Mouse (Mus musculus) cerebellum, adult 8-10 months (tissue): ENCODE measurements around the gene 4933402J07Rik.

Experiments used
- DNase-seq: peaks from one replicate; pipeline ENCODE4 v3.0.0; 2022

Gene 4933402J07Rik

DNA sequence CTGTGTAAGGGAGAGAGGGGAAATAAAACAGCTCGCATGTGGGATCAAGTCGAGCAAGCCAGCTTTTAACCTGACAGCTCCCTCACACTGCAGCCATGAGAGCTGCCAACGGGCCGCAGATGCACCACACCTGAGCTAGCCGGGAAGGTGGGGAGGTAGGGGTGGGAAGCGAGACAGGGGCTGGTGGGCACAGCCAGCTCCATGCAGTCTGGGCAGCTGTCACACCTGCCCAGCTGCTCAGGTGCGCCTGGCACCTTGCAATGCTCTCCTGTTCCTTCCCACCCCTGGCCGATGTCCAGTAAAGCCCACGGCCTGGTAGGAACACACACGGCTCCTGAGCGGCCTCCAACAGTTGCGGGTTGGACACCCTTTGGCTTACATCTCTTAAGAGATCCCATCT lies 57.5 kb downstream of the 4933402J07Rik start:
- no peak for DNase-seq

GRCm38 (mm10) chr8:87629656-87630055 lies 66.0 kb downstream of the 4933402J07Rik start:
- DNase-seq, result no peak

GRCm38 (mm10) chr8:87631776-87632175 lies 68.1 kb downstream of the 4933402J07Rik start:
- no peak for DNase-seq

GRCm38 (mm10) chr8:87636226-87636742 lies 72.6 kb downstream of the 4933402J07Rik start:
- DNase-seq, result no peak
